Mouse (Mus musculus) thymus, postnatal 14 days (tissue): ENCODE measurements around the gene Frem1.

Source experiments
- DNase-seq: peaks from one replicate; pipeline ENCODE4 v3.0.0; 2021

Frem1 gene

DNA sequence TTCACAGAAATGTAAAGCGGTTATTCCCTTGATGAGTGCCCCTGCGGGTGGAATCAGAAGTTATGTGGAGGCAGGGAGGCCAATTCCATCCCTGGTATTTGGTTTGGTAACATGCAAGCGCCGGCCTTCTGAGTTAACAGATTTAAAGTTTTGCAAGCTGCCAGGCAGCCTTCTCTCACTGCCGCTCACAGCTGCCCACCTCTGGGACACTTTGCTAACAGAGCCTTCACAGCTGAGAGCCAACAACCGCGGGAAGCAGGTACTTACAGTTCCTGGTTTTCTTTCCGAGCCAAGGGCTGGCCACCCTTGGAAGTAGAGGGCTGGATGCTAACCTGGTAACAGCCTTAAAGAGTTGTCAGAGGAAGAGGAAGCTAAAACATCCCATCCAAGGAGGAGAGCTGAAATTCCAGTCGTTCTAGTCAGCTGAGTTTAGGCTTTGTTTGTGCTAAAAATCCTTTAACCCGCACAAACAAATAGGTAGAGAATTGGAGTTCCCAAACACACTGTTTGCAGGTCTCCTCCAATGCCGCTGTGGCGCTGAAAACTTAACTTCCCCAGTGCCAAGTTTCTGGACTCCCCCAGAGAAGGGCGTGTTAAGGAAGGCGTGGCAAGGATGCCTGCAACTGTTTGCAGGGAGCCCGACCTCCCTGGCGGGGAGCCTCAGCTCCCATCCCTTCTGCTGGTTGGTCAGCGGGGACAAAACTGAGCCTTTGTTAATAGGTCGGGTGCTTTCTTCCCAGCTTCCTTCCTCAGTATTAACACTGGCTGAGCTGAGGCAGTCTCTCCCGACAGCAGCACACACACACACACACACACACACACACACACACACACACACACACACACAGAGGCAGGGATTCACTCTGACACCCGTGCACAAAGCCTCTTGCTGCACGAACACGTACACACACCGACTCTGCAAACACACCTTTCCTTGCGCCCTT, at the start of gene Frem1:
TSS of gene Frem1 (minus strand) at position 706 of the 944 bp plus-strand sequence.
- DNase-seq = no peak

DNA sequence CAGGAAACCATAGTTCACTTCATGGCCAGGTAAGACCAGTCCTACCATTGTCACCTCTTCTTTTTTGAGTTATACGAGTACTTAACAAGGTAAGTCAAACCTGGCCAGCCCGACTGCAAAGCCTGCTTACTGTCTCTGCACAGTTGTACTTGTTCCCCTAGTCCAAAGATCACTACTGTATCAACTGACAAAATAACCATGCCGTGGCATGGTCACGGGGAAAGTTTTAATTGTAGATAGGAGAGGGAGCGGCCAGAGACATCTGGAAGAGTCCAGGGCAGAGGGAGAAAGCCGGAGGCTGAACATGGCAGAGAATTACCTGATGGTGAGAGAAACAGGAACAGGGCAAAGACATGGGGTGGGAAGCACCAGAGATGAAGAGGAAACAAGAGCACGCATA, 46.9 kb upstream of the Frem1 start:
- no peak for DNase-seq

DNA sequence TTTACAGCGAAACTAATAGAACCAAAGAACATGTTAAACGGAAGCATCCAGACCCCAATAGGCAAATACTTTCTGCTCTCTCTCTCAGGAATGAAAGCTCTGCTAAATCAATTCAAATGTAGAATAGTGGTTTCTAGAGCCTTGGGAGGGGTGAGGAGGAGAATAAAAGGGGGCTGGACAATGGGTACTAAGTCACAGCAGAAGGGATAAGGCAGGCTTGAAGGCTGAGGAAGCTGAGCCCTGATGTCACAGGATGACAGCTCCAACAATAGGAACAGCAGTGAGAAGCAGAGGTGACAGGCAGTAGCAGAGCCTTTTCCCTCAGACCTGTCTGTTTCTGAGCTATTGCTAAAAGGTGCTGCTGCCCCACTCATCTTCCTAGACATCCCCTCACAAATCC, 41.8 kb upstream of the Frem1 start:
- DNase-seq = no peak

DNA sequence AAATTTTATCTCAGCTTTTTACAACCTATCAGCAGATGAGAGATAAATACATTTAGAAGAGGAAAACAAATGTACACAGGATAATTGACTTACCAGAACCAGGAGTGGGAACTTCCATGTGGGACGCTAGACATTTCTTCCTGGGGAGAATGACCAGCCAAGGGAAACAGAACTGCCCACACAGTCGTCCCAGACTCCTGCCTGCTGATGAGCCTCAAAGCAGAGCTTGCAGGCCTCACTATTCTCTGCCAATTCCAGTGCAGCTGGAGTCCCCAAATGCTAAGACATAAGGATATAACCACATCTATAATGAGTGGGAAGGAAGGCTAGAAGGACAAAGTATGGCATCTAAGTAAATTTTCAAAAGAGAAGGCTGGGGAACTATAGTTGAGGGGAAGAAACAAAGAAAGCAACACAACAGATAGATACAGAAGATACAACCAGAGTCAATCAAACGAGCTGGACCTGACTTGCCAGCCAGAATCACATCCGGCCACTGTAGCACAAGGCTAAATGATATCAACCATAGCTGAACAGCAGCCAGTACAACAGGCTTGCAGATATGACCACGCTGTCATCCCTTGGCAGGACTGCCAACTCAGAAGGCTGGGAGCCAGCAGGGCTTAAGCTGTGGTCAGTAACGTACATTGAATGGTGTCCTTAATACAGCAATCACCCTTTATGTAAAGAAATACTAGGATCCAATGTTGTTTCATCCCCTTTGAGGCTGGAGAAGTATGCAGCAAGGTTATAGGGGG, 38.7 kb upstream of the Frem1 start:
- no peak for DNase-seq

DNA sequence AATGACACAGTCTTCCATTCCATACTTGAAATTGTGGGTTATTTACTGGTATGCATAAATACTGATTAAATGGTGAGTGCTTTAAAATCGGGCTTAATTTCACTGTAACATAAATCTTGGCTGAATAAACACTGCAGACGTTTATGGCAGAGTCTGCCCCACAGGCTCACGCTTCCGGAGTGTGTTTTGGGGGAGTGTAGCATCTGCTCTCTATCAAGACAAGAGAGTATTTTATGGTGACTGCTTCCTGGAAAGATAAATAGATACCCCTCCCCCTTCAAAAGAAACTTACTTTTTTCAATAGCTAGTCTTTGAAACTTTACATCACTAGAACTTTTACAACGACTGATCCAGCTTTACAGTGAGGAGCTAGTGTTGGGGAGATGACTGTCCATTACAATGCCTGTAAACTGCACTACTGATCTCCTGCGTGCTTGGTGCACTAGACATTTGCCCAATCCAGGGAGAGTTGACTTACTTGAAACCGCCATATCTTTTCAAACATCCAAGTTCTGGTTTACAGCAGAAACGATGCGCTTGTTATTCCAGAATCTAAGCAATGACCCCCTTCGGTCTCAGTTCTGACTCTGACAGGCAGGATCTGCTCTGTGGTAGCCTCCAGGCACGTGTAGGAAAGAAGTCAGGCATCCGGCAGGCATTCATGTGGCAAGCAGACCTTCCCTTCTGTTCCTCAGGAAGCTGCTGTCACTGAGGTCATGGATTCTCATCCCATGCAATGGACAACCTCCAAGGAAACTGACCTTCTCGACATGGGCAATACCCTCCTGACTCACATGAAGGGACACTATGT, 28.4 kb upstream of the Frem1 start:
- DNase-seq = no peak

DNA sequence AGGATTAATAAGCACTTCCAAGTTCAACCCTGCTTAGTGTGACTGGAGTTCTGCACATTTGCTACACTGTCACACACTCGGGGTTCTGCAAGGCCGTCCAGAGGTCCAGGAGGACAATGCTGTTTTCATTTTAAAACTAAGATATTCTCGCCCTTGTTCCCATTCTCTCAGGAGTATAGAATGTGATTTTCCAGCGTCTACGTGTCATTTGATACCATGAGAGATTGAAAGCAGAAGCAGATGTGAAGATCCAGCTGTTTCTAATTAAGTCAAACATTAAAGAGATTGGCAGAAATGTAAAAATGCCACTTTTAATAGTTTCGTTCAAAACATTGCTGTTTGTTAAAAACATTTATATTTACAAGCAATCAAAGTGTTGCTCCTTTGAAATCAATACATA, 12.1 kb upstream of the Frem1 start:
- DNase-seq = no peak

DNA sequence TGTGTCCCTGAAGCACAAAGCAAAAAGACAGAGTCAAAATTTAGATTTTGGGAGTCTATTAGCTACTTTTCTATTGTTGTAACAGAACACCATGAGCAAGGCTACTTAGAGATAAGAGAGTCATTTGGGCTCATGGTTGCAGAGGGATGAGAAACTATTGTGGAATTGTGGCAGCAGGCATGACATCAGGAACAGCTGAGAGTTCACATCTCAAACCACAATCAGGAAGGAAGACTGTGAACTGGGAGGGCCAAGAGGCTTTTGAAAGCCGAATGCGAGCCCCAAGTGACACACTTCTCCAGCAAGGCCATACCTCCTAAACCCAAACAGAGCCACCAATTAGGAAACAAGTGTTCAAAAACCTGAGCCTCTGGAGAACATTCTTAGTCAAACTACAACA, 9.4 kb upstream of the Frem1 start:
- DNase-seq = no peak

DNA sequence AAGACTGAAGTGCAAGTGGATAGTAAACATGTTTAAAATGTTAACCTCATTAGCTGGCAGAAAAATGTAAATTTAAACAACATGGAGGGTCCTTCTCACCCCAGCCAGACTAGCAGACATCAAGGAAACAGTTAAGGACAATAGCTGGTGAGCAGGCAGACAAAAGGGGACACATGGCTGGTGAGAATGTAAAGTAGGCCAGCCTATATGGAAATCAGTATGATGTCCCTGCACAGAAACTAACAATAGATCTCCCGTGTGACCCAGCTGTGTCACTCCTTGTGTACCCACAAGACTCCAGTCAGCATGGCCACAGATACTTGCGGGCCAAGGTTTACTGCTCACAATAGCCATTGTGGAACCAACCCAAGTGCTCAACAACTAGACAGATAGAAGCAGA, 6.5 kb upstream of the Frem1 start:
- DNase-seq = no peak

DNA sequence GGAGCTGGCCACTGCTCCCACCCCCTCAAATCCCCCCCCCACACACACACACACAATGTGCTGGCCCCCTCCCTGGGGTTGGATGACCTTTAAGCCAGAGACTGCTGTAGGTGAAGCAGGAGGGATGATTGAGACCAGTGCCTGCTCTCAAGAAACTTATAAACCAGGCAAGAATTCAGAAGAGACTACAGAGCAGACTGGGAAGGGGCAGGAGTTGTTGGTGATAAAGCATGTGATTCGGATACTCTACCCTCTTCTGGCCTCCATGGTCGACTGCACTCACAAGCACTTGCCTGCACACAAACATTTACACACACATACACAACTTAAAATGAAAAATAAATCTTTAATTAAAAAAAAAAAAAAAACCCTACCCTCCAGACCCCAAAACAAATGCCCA, 6.0 kb upstream of the Frem1 start:
- DNase-seq = no peak

DNA sequence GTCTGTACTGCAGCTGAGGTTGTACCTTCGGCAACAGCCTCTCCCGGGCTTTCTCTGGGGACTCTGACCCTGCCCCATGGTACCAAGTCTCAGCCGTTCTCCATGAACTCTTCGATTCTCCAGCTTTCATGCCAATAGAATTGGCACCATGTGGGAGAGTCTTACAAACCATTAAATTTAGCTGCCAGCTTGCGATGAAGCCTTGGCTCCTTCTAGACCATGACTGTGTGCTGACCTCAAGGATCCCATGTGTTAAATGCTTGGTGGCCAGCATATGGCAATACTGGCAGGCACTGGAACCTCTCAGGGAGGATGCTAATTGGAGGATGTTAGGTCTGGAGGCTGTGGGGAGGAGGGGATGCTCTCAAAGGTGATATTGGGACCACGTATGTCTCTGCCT, 4.4 kb upstream of the Frem1 start:
- no peak for DNase-seq

DNA sequence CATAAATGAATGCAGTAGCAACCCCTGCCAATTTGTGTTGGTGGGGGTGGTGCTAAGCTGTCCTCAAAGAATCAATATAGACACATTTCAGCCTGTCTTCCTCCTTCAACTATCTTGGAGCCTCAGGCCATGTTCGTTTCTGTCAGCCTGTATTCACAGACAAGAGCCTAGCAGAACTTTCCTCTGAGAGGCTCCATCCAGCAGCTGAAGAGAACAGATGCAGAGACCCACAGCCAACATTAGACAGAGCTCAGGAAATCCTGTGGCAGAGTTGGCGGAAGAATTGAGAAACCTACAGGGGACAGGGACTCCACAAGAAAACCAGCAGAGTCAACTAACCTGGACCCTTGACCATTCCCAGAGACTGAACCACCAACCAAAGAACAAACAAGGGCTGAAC, 3.3 kb upstream of the Frem1 start:
- no peak for DNase-seq

DNA sequence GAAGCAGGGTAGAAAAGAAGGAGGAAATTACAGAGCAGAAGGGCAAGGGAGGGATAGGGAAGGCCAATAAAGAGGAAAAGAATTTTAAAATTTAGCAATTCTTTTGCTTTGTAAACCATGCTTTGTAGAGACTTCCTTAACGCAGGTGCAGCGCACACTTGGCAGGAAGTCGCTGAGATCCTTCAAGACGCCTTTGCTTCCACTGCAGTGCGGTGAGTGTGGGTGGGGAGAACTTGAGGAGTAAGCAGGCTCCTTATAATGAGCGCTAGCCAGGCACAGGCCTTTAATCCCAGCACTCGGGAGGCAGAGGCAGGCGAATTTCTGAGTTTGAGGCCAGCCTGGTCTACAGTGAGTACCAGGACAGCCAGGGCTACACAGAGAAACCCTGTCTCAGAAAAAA, 1.1 kb upstream of the Frem1 start:
- no peak for DNase-seq

DNA sequence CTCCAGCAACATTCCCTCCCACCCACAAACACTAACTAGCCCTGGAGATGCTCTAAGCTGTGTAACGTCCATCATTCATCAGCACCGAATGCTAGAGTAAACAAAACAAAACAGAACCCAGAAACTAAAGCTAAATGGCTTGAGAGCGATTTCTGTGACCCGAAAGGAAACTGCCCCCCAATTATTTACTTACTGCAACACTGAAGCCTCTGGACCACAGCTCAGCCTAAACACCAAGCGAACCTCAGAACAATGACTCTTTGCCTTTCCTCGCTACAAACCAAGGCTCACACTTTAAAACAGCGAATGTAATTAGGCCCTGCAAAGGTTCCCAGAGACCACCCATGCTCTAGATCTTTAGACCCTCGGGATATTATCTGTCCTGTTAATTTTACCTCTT, 963 bp downstream of the Frem1 start:
- no peak for DNase-seq

DNA sequence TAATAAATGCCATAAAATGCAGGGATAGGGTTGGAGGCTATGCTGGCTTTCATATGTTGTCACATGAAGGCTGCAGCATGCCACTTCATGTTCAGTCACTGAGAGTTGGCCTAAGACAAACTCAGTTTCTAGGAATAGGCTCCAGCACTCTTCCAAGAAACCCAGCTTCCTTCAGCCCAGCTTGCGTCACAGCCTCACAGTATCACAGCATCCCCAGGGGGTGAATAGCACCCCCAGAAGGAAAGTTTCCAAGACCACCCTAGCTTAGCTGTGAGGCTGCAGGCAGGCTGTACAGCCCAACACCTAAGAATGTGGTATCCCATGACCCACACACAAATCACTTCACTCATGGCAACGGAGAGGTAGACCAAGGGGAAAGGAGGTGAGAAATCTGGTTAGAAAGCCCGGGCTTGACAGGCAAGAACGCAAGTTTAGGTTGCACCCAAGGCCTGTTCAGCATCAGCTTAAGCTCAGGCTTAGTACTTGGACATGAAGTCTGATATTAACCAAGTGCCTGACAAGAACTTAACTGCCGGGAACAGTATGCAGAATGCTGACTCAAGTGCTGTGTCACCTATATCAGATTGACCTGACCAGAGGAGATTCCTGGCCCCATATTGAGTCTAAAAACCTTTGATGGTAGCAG, 1.9 kb downstream of the Frem1 start:
- DNase-seq = no peak

DNA sequence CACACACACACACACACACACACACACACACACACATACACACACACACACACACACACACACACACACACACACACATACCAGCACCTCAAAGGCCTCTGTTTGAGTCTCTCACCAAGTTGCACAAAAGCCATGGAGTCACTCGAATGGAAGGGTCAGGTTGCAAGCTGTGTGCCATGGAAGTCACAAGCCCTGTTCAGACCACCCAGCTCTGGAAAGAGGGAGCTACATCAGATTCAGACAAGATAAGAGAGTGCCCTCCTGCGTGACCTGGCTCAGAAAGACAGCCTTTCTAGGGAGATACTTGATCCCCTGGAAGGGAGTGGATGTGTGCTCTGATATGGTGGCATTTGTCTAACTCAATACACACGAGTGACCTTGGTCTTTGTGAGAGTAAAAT, 2.9 kb downstream of the Frem1 start:
- DNase-seq = no peak

DNA sequence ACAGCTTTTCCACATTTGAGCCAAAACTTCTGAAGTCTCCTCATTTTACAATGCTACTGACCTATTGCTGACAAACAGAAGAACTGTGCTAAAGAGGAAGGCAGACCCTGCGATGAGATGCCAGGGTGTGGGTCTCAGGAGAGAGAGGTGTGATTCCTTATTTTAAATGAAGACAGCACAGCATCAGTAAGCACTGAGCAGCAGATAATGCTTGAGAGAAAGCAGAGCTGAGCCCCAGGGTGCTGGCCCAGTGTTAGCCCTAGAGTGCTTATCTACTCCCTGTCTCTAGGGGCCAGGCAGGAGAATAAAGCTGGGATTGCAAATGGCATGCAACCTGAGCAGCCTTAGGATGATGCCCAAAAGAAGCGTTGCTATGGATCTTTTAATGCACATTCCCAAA, 3.6 kb downstream of the Frem1 start:
- no peak for DNase-seq

DNA sequence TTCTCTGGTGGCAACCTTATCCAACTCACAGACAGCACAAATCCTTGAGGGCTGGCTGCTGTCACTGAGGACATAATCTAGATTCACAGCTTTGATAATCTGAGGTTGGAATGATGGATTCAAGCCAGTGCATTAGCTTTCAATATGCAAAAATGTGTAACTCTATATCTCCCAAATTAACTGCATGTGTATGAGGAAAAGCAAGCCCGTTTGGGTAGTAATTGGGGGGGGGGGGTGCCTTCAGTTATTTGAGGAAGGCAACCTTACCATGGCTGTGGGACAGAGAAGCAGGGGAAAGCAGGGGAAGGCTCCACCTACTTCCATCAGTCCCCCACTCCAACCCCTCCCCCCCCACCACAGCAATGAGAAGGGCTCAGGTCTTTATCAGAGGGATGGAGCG, 5.3 kb downstream of the Frem1 start:
- DNase-seq = no peak

DNA sequence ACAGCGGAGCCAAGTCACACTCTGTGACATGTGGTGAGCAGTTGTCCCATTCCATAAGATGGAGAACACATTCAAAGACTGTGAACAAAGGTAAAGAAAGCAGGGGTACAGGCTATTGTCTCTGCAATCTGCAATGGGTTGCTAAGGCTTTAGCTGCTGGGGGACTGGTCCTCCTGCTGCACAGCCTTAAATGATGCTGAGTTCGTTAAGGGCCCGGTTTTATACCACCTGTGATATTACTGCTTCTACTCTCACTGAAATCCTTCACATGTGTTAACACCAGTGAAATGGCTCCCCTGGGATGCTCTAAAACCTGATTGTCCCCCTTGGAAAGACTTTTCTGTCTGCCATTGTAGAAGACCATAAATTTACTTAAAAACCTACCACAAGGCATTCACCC, 6.1 kb downstream of the Frem1 start:
- DNase-seq = no peak

DNA sequence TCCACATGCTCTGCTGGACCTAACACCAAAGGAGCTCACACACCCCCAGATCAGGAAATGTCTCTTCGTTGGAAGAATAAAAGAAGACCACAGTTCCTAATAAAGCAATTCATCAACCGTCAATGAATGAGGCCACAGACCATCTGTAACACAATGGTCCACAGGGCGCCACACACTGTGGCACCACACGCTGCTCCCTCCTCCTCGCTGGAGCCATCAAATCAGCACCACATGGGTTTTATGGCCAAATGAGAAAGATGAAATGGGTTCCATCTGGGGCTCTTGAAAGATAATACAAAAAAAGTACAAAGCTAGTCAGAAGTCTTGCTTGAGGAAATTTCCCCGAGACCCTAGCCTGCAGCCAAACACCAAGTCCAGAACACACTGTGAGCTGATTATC, 6.9 kb downstream of the Frem1 start:
- DNase-seq = no peak

DNA sequence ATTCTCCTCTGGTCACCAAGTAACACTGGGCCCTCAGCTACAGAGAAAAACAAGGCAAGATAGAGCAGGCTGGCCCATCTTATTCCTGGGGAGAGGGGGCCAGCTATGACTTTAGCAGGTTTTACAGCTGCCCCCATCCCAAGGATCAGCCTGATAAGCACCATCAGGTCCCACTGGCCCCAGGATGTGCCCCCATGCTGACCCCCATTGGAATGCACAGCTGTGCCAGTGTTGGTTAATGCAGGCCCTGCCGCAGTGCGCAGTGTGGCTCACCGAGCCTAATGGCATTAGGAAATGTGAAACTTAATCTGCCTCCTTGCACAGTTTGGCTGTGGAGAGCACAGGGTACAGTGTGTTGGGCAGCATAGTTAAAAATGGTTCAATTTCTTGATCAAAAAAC, 11.4 kb downstream of the Frem1 start:
- DNase-seq = no peak

DNA sequence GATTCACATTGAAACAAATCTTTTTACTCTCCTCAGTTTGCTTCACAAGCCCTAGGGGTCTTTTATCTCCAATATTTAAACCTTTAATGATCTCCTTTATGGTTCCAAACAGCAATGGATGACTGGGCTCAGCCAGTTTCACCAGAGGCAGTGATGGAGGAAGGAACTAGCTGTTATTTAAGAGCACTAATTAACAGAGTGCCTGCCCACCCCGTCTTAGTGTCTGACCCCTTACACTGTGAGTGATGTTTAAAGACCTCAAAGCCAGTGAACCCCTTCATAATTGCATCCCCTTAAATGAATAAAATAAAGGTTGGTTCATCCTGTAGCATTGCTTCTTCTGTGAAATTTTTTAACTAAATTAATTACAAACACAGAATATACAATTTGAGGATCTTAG, 19.4 kb downstream of the Frem1 start:
- DNase-seq = no peak

DNA sequence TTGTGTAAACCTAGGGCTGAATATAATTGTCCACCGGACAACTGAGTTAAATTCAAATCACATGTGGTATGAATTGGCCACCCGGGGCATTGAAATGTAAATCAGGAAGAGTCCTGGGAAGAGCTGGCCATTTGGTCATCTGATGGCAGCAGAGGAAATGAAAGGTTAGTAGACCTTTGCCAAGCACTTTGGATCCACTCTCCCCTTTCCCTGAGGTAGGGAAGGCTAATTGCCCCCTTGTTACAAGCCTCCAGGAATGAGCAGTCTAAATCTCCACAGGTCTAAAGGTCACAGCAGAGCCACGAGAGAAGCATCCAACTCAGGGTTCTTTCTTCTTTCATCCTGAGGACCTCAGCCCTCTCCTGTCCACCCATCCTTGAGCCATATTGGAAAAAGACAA, 20.5 kb downstream of the Frem1 start:
- DNase-seq = no peak

DNA sequence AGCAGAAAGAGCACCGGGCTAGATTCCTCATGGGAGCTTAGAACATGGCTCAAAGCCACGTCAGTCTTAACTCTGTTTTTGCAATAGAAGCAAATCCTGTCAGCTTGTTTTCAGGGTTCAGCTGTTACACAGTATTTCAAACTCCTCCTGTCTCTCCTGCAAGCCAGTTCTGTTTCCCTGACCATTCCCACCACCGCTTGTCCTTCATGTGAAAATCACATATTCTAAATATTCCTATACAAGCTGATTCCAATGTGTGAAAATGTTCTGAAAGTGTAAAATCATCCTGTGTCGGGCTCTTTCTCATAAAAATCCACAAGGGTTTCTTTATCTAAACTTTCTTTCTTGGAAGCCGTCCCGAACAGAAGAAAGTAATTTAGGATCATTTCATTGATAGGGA, 22.0 kb downstream of the Frem1 start:
- no peak for DNase-seq
